Mouse (Mus musculus) stomach, postnatal 0 days (tissue): ENCODE measurements at regions not wholly inside any gene's neighbourhood (a gene's known extent, or its start where the extent isn't known, plus 50 kb on each side); places are given as distances from the start of the nearest gene placed in this dataset.

ENCODE experiments used
- ATAC-seq: fragments of 200-750 bp; cut with Nextera tagmentation; 2 replicates; pipeline ENCODE4 v1.8.0; 2017; ENCODE audit not compliant: low FRiP score, low TSS enrichment
- DNase-seq: peaks from one replicate; pipeline ENCODE4 v3.0.0-alpha.2; 2016; ENCODE audit warnings: low spot score
- H3K27ac ChIP-seq: fragments of 300-500 bp; sonication (generic); replicated peaks from 2 replicates; pipeline ENCODE4 v1.5.1; 2014; ENCODE audit warnings: mild to moderate bottlenecking, control low read depth
- H3K27me3 ChIP-seq: fragments of 300-500 bp; sonication (generic); 2 replicates; pipeline ENCODE4 v1.6.1; 2014; ENCODE audit warnings: low read length; ENCODE audit not compliant: control insufficient read depth, insufficient read depth
- H3K36me3 ChIP-seq: fragments of 300-500 bp; sonication (generic); 2 replicates; pipeline ENCODE4 v1.6.1; 2014; ENCODE audit warnings: low read length, mixed read lengths; ENCODE audit not compliant: control insufficient read depth, insufficient read depth
- H3K4me1 ChIP-seq: fragments of 300-500 bp; sonication (generic); replicated peaks from 2 replicates; pipeline ENCODE4 v1.6.1; 2014; ENCODE audit warnings: antibody characterized with exemption; ENCODE audit not compliant: control insufficient read depth, insufficient read depth
- H3K4me2 ChIP-seq: fragments of 300-500 bp; sonication (generic); replicated peaks from 2 replicates; pipeline ENCODE4 v1.6.1; 2014; ENCODE audit warnings: low read depth, mild to moderate bottlenecking, control low read depth, moderate library complexity
- H3K4me3 ChIP-seq: fragments of 300-500 bp; sonication (generic); 2 replicates; pipeline ENCODE4 v1.5.1; 2014; ENCODE audit warnings: low read depth, low read length, control low read depth
- H3K9ac ChIP-seq: fragments of 300-500 bp; sonication (generic); 2 replicates; pipeline ENCODE4 v1.6.1; 2014; ENCODE audit warnings: mild to moderate bottlenecking, low read length, control low read depth, mixed read lengths
- H3K9me3 ChIP-seq: fragments of 300-500 bp; sonication (generic); 2 replicates; pipeline ENCODE4 v1.6.1; 2016; ENCODE audit warnings: low read length; ENCODE audit not compliant: control insufficient read depth
- CTCF ChIP-seq: IDR thresholded peaks from 2 replicates; pipeline ENCODE4 v1.5.1; 2016; ENCODE audit warnings: antibody characterized with exemption, low read depth, mild to moderate bottlenecking, moderate library complexity
- EP300 ChIP-seq: optimal IDR thresholded peaks from 2 replicates; pipeline ENCODE3; 2016; ENCODE audit warnings: antibody characterized with exemption
- WGBS: fragments of 180-500 bp; shearing (Covaris S2); extraction: QIAGEN DNeasy Blood & Tissue Kit; methylation state at CpG from one replicate; pipeline ENCODE4 v1.1.7; 2014; 5-methylcytosine and 5-hydroxymethylcytosine counted together

DNA sequence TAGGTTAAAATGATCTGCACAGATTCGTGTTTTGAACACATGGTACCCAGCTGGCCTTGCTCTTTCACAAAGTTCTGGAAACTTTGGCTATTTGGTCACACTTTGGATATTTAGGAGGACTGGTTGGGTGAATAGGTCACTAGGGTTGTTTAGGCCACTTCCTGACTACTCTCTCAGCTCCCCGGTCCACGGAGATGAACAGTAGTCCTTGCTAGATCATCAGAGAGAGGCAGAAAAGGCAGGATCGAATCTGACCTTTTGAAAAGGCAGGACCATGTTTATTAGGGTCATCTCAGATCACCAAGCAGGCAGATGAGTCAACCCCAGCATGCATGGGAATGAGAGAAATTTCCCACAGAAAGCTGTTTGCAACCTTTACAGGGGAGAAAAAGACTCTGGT, 229.3 kb upstream of the Sall1 start:
- ATAC-seq (no peak), DNase-seq (no peak)
- no peak overlapping the region for H3K4me3 ChIP-seq
- no peaks in the 10 kb centered on the region for H3K9me3 ChIP-seq
- H3K4me2 ChIP-seq = no peak overlapping the region
- H3K9ac ChIP-seq = no peak overlapping the region
- no peak overlapping the region for H3K27ac ChIP-seq
- WGBS = 73% methylated on average over 4 of the region's 4 CpGs
- H3K36me3 ChIP-seq = no peaks in the 10 kb centered on the region
- H3K4me1 ChIP-seq = no peaks in the 10 kb centered on the region
- TF ChIP-seq EP300 (no peak), CTCF (no peak)
- H3K27me3 ChIP-seq = no peaks in the 10 kb centered on the region

DNA sequence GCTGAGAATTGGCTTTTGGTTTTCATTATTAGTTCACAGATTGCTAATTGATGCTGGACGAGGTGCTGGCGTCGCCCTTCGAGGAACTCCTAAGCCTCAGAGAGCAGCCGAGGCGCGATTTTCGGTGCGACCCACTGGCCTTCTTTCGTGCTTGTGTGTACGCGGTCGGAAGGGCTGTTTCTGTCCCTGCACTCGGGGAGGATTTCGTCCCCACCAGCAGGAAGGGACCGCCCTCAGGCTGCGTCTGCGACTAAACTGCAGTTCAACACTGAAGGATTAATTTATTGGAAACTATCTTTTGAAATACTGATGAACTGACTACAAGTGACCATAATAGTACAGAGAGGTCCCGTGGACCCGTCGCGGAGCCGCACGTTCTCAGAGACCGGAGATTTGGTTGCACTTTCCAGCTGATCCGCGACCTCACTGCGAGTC, 228.4 kb upstream of the Sall1 start:
- peak overlapping the region; percentile 62 for H3K4me2 ChIP-seq
- H3K4me3 ChIP-seq = peak overlapping the region; percentile 33
- H3K9ac ChIP-seq = peak overlapping the region; percentile 31; the same call in 1 of the 2 replicates
- H3K36me3 ChIP-seq = no peaks in the 10 kb centered on the region
- ATAC-seq = no peak
- no peaks in the 10 kb centered on the region for H3K4me1 ChIP-seq
- WGBS = 3% methylated on average over 28 of the region's 28 CpGs
- no peaks in the 10 kb centered on the region for H3K27me3 ChIP-seq
- H3K27ac ChIP-seq = no peak overlapping the region
- no peaks in the 10 kb centered on the region for H3K9me3 ChIP-seq
- TF ChIP-seq CTCF (no peak), EP300 (no peak)
- DNase-seq = peak; percentile 38

DNA sequence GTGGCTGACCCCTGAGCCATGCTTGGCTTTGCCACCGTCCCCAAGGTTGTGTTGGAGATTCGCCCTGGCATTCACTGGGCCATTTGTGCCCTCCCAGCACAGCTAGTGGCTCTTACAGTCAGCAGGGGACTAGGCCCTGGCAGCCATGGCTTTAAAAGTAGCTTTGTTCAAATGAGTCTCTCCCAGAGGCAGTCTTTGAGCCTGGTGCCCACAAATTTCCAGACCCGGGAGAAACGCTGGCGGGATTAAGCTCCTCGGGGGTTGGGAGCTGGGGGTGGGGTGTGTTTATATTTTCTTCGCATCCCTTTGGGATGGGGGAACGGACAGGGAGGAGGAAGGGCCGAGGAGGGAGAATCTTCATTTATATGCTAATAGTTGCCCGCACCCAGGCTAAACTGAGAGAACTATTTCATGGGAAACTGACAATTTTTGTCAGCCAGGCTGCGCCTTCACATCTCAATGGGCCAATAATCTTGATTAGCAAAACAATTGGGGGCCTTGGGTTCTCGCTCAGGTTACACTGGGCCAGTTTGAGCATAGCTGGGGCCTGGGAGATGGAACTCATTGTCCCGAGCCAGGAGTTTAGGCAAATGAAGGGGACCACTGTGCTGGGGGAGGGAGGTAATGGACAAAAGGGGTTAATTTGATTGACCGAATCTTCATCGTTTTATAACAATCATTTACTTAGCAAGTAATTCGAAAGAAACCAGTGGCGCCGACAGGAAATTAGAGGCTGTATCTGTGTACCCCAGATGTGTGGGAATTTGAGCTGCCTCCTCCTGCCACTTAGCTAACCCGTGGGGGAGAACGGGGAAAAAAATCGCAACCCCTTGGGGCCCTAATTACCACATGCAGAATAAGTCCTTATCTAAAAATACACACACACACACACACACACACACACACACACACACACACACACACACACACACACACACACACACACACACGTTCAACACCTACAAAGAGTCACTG, 227.7 kb upstream of the Sall1 start:
- ATAC-seq (no peak), DNase-seq (no peak)
- TF ChIP-seq CTCF (no peak), EP300 (no peak)

DNA sequence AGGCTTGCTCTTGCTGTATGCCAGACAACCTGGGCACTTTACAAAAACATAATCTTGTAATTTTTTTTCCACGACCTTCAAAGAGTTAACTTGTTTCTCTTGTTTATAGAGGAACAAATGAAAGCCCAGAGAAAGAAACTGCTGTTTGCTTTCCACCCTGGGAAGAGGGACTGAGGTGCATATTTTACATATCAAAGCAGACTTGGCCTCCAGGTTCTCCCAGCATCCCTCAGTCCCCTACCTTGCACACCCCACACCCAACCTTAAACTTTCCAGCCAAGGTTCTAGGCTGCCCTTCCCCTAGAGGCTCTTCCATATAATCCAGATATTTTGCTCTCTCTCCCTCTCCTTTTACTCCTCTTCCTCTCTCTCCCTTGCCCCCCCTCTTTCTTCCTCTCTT, 226.0 kb upstream of the Sall1 start:
- Histone ChIP-seq H3K36me3 (no peaks in the 10 kb centered on the region), H3K4me1 (no peaks in the 10 kb centered on the region), H3K9ac (no peak overlapping the region), H3K27ac (no peak overlapping the region), H3K9me3 (no peaks in the 10 kb centered on the region), H3K4me3 (no peak overlapping the region), H3K4me2 (no peak overlapping the region), H3K27me3 (no peaks in the 10 kb centered on the region)
- WGBS = 23% methylated on average over 1 of the region's 1 CpGs
- DNase-seq (no peak), ATAC-seq (no peak)
- TF ChIP-seq EP300 (no peak), CTCF (no peak)

More for the DNA sequence above, 227.7 kb upstream of the Sall1 start:
- H3K4me1 ChIP-seq = no peaks in the 10 kb centered on the region
- no peaks in the 10 kb centered on the region for H3K36me3 ChIP-seq
- H3K27ac ChIP-seq = no peak overlapping the region
- H3K4me2 ChIP-seq = peak overlapping the region; percentile 62
- peak overlapping the region; percentile 33; the same call in 1 of the 2 replicates for H3K4me3 ChIP-seq
- H3K9me3 ChIP-seq = no peaks in the 10 kb centered on the region
- no peak overlapping the region for H3K9ac ChIP-seq
- no peaks in the 10 kb centered on the region for H3K27me3 ChIP-seq
- WGBS = 39% methylated on average over 22 of the region's 22 CpGs

DNA sequence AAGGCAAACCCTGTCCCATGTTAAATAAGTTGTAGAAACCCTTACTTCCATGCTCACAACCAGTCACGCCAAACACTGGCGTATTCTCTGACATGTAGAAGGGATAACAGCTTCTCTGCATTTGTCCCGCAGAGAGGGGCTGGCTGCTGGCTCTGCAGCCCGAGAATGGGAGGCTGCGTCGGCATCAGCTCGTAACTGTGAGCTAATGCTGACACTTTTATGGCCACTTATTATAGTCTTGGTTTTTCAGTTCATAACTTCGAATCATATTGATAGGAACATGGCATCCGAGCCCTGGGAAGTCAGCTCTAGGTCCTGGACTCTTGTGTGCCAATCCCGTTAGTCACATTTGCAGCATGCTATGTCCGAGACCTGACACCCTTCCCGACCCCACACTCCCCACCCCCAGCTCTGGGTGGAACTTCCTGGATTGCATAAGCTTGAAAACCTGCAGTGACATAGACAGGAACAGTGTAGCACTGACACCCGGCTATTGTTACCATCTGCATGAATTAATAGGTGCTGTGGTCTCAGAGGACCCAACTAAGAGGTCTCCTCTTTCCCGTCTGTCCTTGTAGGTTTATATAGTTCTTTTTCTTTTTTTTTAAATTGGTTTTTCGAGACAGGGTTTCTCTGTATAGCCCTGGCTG, 217.3 kb upstream of the Sall1 start:
- Histone ChIP-seq H3K9me3 (no peaks in the 10 kb centered on the region), H3K9ac (no peak overlapping the region), H3K4me2 (no peak overlapping the region), H3K27ac (no peak overlapping the region), H3K4me1 (no peaks in the 10 kb centered on the region), H3K36me3 (no peaks in the 10 kb centered on the region), H3K27me3 (no peaks in the 10 kb centered on the region), H3K4me3 (no peak overlapping the region)
- ATAC-seq = no peak
- no peak for DNase-seq
- no peak for TF ChIP-seq CTCF
- TF ChIP-seq EP300 = no peak
- WGBS = 75% methylated on average over 15 of the region's 15 CpGs

DNA sequence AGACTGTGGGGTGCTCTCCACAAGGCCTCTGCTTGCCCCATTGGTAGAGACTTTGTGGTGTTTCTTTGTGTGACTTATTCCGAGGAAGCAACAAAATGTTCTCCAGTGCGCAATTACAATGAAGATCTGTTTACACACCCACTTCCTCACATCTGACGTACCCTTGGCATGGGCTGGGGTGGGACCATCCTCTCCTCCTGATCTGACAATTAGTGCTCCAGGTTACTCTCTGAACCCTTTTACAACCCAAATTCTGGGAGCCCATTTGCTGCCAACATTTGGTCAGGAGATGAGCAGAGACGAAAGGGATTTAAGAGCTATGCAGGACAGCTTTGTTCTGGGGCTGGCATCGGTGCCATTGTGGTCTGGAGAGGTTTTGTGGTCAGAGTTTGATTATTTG, 215.9 kb upstream of the Sall1 start:
- DNase-seq (no peak), ATAC-seq (no peak)
- Histone ChIP-seq H3K36me3 (no peaks in the 10 kb centered on the region), H3K27me3 (no peaks in the 10 kb centered on the region), H3K9me3 (no peaks in the 10 kb centered on the region), H3K4me2 (no peak overlapping the region), H3K4me3 (no peak overlapping the region), H3K4me1 (no peaks in the 10 kb centered on the region), H3K27ac (no peak overlapping the region), H3K9ac (no peak overlapping the region)
- TF ChIP-seq EP300 (no peak), CTCF (no peak)
- WGBS = 68% methylated on average over 5 of the region's 5 CpGs
